Mouse (Mus musculus) Muller cell, postnatal 12 days (primary cell): Measurements from ENCODE around the gene Pcyox1.
A peak's percentile ranks its signal among the peaks of the same experiment; 100 is the strongest.
"Not testable (repeated sequence)": the region's sequence is repeated elsewhere in the genome, so short reads cannot be mapped to it uniquely, and the experiment has no call there.

Experiments used
- DNase-seq: peaks from one replicate; pipeline ENCODE4 v3.0.0-alpha.2; 2015; ENCODE audit errors: inconsistent ontology term

The Pcyox1 gene

GRCm38 (mm10) chr6:86366125-86366852 lies 30.7 kb downstream of the Pcyox1 start:
- DNase-seq = no peak

DNA sequence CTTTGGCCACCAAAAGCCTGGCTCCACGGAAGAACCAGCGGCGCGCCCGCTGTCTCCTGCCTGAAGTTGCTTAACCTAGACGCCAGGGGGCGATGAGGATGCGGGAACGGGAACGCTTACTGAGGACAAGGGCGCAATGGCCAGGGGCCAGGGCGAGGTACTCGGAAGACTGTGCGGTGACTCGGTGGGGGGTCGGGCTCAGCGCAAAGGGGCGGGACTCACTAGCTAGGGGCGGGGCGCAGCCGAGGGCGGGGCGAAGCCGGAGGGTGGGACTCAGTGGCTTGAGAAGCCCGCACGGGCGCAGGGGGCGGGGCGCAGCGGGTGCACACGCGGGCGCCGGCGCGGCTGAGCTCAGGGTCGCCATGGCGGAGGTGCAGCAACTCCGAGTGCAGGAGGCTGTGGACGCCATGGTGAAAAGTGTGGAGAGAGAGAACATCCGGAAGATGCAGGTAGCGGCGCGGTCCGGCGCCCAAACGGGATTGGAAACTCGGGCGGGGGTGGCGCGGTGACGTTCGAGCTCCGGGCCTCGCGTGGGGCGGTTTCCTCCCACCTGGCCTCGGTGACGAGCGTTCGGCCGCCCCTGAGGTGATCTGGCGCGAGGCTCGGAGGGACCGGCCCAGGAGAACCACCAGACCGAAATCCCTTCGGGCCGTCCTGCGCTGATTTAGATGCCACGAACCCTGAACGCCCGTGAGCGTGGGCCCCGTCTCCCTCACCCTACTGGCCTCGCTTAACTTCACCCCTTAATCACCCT lies 31.4 kb downstream of the Pcyox1 start, which contains the start of gene Fam136a:
Gene Fam136a (plus strand): TSS at position 276 of the 754 bp plus-strand sequence.
- peak; percentile 99 for DNase-seq

- DNase-seq = peak; percentile 76
These were observed 32.4 kb downstream of the Pcyox1 start for GRCm38 (mm10) chr6:86364442-86365141.

GRCm38 (mm10) chr6:86361373-86361772 lies 35.6 kb downstream of the Pcyox1 start:
- no peak for DNase-seq

- no peak for DNase-seq
These were observed 36.3 kb downstream of the Pcyox1 start for GRCm38 (mm10) chr6:86360691-86361090.

- DNase-seq = no peak
These were observed 40.0 kb downstream of the Pcyox1 start for GRCm38 (mm10) chr6:86356956-86357355.

DNA sequence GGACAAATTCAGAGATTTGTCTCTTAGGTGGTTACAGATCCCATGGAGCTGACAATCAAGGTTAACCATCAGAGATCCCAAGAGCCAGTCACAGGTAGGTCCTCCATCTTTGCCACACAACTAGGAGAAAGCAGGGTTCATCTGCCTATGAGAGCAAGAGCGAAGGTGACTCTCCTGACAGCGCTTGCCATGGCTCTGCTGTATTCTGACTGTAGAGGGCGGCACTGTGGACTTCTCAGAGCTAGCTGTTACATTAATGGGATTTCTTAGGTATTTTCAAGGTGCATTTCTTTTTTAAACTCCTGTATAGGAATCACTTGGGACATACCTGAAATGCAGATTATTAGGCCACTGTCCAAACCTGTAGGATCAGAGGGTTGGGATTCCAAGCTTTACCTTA lies 42.0 kb downstream of the Pcyox1 start:
- no peak for DNase-seq

DNA sequence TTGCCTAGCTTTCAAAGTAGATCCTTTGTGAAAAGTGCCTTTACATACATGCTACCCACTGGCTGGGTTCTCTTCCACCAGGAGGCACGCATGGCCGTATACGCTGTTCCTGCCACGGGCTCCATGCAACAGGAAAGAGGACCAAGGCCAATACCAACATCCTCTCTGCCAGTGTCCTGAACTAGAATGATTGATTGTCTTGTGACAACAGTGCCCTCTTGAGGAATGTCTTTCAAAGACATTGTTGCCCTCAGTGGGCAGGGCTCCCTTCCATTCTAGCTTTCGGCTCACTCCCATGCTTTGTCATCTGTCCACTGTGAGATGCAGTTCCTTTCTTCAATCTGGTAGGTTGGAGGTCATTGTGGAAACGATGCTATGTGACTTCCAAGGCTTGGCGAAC lies 47.7 kb downstream of the Pcyox1 start:
- DNase-seq = peak; percentile 53

- DNase-seq = peak; percentile 73
These were observed 50.9 kb downstream of the Pcyox1 start for GRCm38 (mm10) chr6:86346063-86346462.

DNA sequence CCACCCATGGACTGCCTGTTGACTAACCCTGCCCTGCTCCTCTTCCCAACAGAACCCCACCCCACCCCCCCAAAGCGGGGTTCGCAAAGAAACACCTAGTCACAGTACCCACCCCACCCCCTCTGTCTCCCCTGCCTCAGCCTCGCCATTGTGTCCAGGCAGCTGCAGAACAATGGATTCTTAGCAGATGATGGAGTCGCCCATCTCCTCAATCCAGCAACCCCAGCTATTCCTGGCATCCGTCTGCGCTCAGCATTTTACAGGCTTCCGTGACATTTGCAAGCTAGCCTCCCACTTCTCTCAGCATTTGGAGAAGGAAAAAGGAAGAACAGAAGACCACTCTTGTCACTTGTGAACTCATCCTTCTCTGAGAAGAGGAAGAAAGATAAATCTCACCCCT lies 53.3 kb downstream of the Pcyox1 start:
- peak; percentile 58 for DNase-seq

- not testable (repeated sequence) for DNase-seq
These were observed 60.6 kb downstream of the Pcyox1 start for GRCm38 (mm10) chr6:86336340-86336739.
